In the genomic region with DNA sequence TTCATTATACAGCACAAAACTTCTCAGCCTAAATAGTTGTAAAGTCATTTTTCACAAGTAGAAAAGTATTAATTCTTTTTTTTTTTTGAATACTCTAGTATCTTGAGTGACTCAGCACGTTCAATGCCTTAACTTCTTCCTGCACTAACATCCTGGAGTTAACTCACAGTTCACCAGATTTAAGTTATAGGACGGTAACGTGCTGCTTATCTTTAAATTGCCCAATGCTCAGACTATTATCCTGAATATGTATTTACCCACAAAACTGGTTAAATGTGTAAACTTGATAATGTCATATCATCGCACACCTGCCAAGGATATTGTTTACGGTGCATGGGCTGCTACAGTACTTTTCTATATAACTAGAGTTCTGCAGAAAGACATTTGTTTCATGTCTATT, we compare ENCODE assay signal across 19 mouse cellular contexts.
DNase-seq lines count a peak whose midpoint lies in the region; ATAC-seq and TF ChIP-seq lines count a peak whose summit lies in the region.
"Had no signal": no experiment of that assay in that cellular context is flagged by ENCODE, and none has a peak within 500 bp of the region (broad histone marks: within the 10 kb centered on the region; RNA-seq: fewer than 3 reads in every experiment).

No protein-coding gene starts in this region.

- H3K4me2 ChIP-seq in liver, embryonic 13.5 days: no peak overlapping the region
- no peak overlapping the region for H3K4me2 ChIP-seq in liver, embryonic 11.5 days
- no peak overlapping the region for H3K4me2 ChIP-seq in kidney, embryonic 15.5 days
- H3K4me2 ChIP-seq: embryonic facial prominence, embryonic 13.5 days; embryonic facial prominence, embryonic 15.5 days; forebrain, embryonic 13.5 days; forebrain, embryonic 15.5 days had no signal

- ATAC-seq in liver, embryonic 13.5 days (ENCODE audit: low read depth): 0 out of 2 replicates have a peak, but pooled peaks have one; percentile 18
- no peak; the same call in 1 of the 2 replicates for ATAC-seq in liver, embryonic 11.5 days (replicated peaks; ENCODE audit: low FRiP score)
- peak; percentile 58 for ATAC-seq in megakaryocyte progenitor cell, adult 5-6 weeks (replicated peaks; ENCODE audit: poor library complexity)
- ATAC-seq in erythroblast, adult 5-6 weeks (replicated peaks; ENCODE audit: low FRiP score, poor library complexity, severe bottlenecking): no peak
- ATAC-seq in kidney, embryonic 15.5 days (replicated peaks; ENCODE audit: low FRiP score): no peak

- H3K27me3 ChIP-seq in liver, embryonic 13.5 days: no peaks in the 10 kb centered on the region
- no peaks in the 10 kb centered on the region for H3K27me3 ChIP-seq in liver, embryonic 11.5 days (replicated peaks; ENCODE audit: control insufficient read depth, insufficient read depth, low read length)
- H3K27me3 ChIP-seq in MEL (ENCODE audit: control insufficient read depth in 1 of 2, insufficient read depth in 2 of 2, low read length in 2 of 2): no peaks in the 10 kb centered on the region
- H3K27me3 ChIP-seq in kidney, embryonic 15.5 days: no peaks in the 10 kb centered on the region
- H3K27me3 ChIP-seq: embryonic facial prominence, embryonic 13.5 days; embryonic facial prominence, embryonic 15.5 days; forebrain, embryonic 13.5 days; forebrain, embryonic 15.5 days had no signal

- H3K4me3 ChIP-seq in liver, embryonic 13.5 days (replicated peaks): no peak overlapping the region
- no peak overlapping the region for H3K4me3 ChIP-seq in liver, embryonic 11.5 days (ENCODE audit: low read depth, low read length)
- no peak overlapping the region for H3K4me3 ChIP-seq in MEL (ENCODE audit: control insufficient read depth in 1 of 2, insufficient read depth in 1 of 2, low read depth in 2 of 2, low read length in 2 of 2)
- no peak overlapping the region for H3K4me3 ChIP-seq in kidney, embryonic 15.5 days (replicated peaks)
- H3K4me3 ChIP-seq: embryonic facial prominence, embryonic 13.5 days; embryonic facial prominence, embryonic 15.5 days; forebrain, embryonic 13.5 days; forebrain, embryonic 15.5 days had no signal

- TF ChIP-seq EP300 in MEL (IDR thresholded peaks at IDR 0.05; ENCODE audit: low read depth in 1 of 2, low read length in 2 of 2): peak; percentile 94 to 95

- no peak for DNase-seq in liver, embryonic 13.5 days
- no peak for DNase-seq in liver, embryonic 11.5 days (ENCODE audit: low spot score)
- DNase-seq in 416B (ENCODE audit: low read depth) (peak; percentile 72), MEL (ENCODE audit: low read depth, low spot score) (peak; percentile 71)
- DNase-seq in gastrocnemius, adult 18-20 months (ENCODE audit: low spot score): no peak
- DNase-seq: adrenal gland, adult 2 months; cerebellum, adult 11 months; cerebellum, adult 18-20 months; cerebellum, adult 8-10 months; cerebellum, adult 9-11 months; cerebellum, postnatal 36 days had no signal

- no peak for TF ChIP-seq CTCF in MEL (IDR thresholded peaks at IDR 0.05 in 2 of 3, conservative IDR thresholded peaks at IDR 0.05 in 1 of 3; ENCODE audit: control insufficient read depth in 1 of 3, insufficient read depth in 1 of 3, low read depth in 2 of 3, low read length in 3 of 3, poor library complexity in 1 of 3, severe bottlenecking in 1 of 3)

- no peak for TF ChIP-seq RAD21 in MEL (IDR thresholded peaks at IDR 0.05; ENCODE audit: low read depth, low read length)

- H3K4me1 ChIP-seq in liver, embryonic 13.5 days (replicated peaks): no peaks in the 10 kb centered on the region
- H3K4me1 ChIP-seq in liver, embryonic 11.5 days (replicated peaks; ENCODE audit: control insufficient read depth, insufficient read depth, low read length): no peaks in the 10 kb centered on the region
- peaks cover 15 to 18% of the 10 kb centered on the region in 2 experiments for H3K4me1 ChIP-seq in MEL (ENCODE audit: control insufficient read depth in 1 of 2, insufficient read depth in 2 of 2, low read length in 2 of 2)
- H3K4me1 ChIP-seq in kidney, embryonic 15.5 days: no peaks in the 10 kb centered on the region
- H3K4me1 ChIP-seq: embryonic facial prominence, embryonic 13.5 days; embryonic facial prominence, embryonic 15.5 days; forebrain, embryonic 13.5 days; forebrain, embryonic 15.5 days had no signal

- H3K9me3 ChIP-seq in liver, embryonic 13.5 days (replicated peaks): no peaks in the 10 kb centered on the region
- H3K9me3 ChIP-seq in liver, embryonic 11.5 days (ENCODE audit: control insufficient read depth, low read length): no peaks in the 10 kb centered on the region
- H3K9me3 ChIP-seq in MEL (replicated peaks; ENCODE audit: insufficient read depth, low read length): no peaks in the 10 kb centered on the region
- H3K9me3 ChIP-seq in kidney, embryonic 15.5 days (replicated peaks): no peaks in the 10 kb centered on the region
- H3K9me3 ChIP-seq: embryonic facial prominence, embryonic 13.5 days; embryonic facial prominence, embryonic 15.5 days; forebrain, embryonic 13.5 days; forebrain, embryonic 15.5 days had no signal

- TF ChIP-seq POLR2A in MEL (IDR thresholded peaks at IDR 0.05; ENCODE audit: control insufficient read depth in 1 of 2, insufficient read depth in 1 of 2, low read depth in 1 of 2, low read length in 2 of 2, poor library complexity in 1 of 2): no peak

- H3K36me3 ChIP-seq in liver, embryonic 13.5 days: no peaks in the 10 kb centered on the region
- H3K36me3 ChIP-seq in liver, embryonic 11.5 days (ENCODE audit: control insufficient read depth, insufficient read depth, low read length): no peaks in the 10 kb centered on the region
- peaks cover 0 to 38% of the 10 kb centered on the region in 2 experiments; a peak in 2 of 4 replicates for H3K36me3 ChIP-seq in MEL (ENCODE audit: control insufficient read depth in 1 of 2, insufficient read depth in 2 of 2, low read length in 2 of 2)
- no peaks in the 10 kb centered on the region for H3K36me3 ChIP-seq in kidney, embryonic 15.5 days
- H3K36me3 ChIP-seq: embryonic facial prominence, embryonic 13.5 days; embryonic facial prominence, embryonic 15.5 days; forebrain, embryonic 15.5 days had no signal

- WGBS in liver, embryonic 13.5 days (ENCODE audit: insufficient replicate concordance): 33% methylated on average over 5 of the region's 5 CpGs
- WGBS in liver, embryonic 11.5 days: 71% methylated on average over 5 of the region's 5 CpGs
- WGBS in kidney, embryonic 15.5 days: 86% methylated on average over 5 of the region's 5 CpGs

- H3K9ac ChIP-seq in liver, embryonic 13.5 days: no peak overlapping the region
- no peak overlapping the region for H3K9ac ChIP-seq in liver, embryonic 11.5 days (ENCODE audit: low read depth, low read length)
- H3K9ac ChIP-seq in MEL (ENCODE audit: control insufficient read depth, low read depth, low read length, poor library complexity, severe bottlenecking): no peak overlapping the region
- H3K9ac ChIP-seq in kidney, embryonic 15.5 days: no peak overlapping the region
- H3K9ac ChIP-seq: embryonic facial prominence, embryonic 13.5 days; embryonic facial prominence, embryonic 15.5 days; forebrain, embryonic 13.5 days; forebrain, embryonic 15.5 days; forebrain, postnatal 0 days had no signal

- no peaks in the 10 kb centered on the region for H3K79me2 ChIP-seq in MEL (ENCODE audit: control insufficient read depth, insufficient read depth, low read length, poor library complexity)

- H3K27ac ChIP-seq in liver, embryonic 13.5 days: no peak overlapping the region
- no peak overlapping the region for H3K27ac ChIP-seq in liver, embryonic 11.5 days (ENCODE audit: low read depth, low read length)
- H3K27ac ChIP-seq in MEL (ENCODE audit: control insufficient read depth, low read depth, low read length): no peak overlapping the region
- no peak overlapping the region for H3K27ac ChIP-seq in kidney, embryonic 15.5 days
- H3K27ac ChIP-seq: embryonic facial prominence, embryonic 13.5 days; embryonic facial prominence, embryonic 15.5 days; forebrain, embryonic 13.5 days; forebrain, embryonic 15.5 days had no signal

TF ChIP-seq in MEL, 35 proteins besides CTCF, POLR2A, EP300 and RAD21 (continues in another document):
- TF ChIP-seq GATA1 (IDR thresholded peaks at IDR 0.05; ENCODE audit: low read depth, low read length): peak; percentile 87
- no peak for TF ChIP-seq NELFE (IDR thresholded peaks at IDR 0.05; ENCODE audit: low read depth, low read length)
- TF ChIP-seq ZKSCAN1 (IDR thresholded peaks at IDR 0.05; ENCODE audit: low read depth, low read length): no peak
- TF ChIP-seq ZC3H11A (IDR thresholded peaks at IDR 0.05; ENCODE audit: low read depth, low read length): no peak
- TF ChIP-seq CHD1 (IDR thresholded peaks at IDR 0.05; ENCODE audit: low read depth, low read length): no peak
- TF ChIP-seq TBP (IDR thresholded peaks at IDR 0.05; ENCODE audit: low read depth, low read length): no peak
- TF ChIP-seq NRF1 (IDR thresholded peaks at IDR 0.05; ENCODE audit: insufficient read depth, low read depth, low read length, poor library complexity, severe bottlenecking): no peak
- TF ChIP-seq ETS1 (IDR thresholded peaks at IDR 0.05; ENCODE audit: low read depth, low read length): peak; percentile 68
- peak; percentile 60 for TF ChIP-seq GABPA (IDR thresholded peaks at IDR 0.05; ENCODE audit: low read depth, low read length)
- TF ChIP-seq ZMIZ1 (IDR thresholded peaks at IDR 0.05; ENCODE audit: low read depth, low read length): no peak
- TF ChIP-seq MAZ (IDR thresholded peaks at IDR 0.05; ENCODE audit: low read depth, low read length): no peak
- peak; percentile 88 for TF ChIP-seq ZNF384 (IDR thresholded peaks at IDR 0.05; ENCODE audit: low read depth, low read length)
- no peak for TF ChIP-seq CHD2 (IDR thresholded peaks at IDR 0.05; ENCODE audit: low read length)
- peak; percentile 87 for TF ChIP-seq BHLHE40 (IDR thresholded peaks at IDR 0.05; ENCODE audit: borderline replicate concordance, low read depth, low read length)
- peak; percentile 65 for TF ChIP-seq TAL1 (IDR thresholded peaks at IDR 0.05; ENCODE audit: low read length)
- TF ChIP-seq HCFC1 (IDR thresholded peaks at IDR 0.05; ENCODE audit: low read depth, low read length): no peak
- TF ChIP-seq SMC3 (IDR thresholded peaks at IDR 0.05; ENCODE audit: low read depth, low read length): no peak
- no peak for TF ChIP-seq USF2 (IDR thresholded peaks at IDR 0.05; ENCODE audit: borderline replicate concordance in 1 of 2, insufficient read depth in 1 of 2, low read depth in 1 of 2, low read length in 2 of 2)
- TF ChIP-seq MAX (IDR thresholded peaks at IDR 0.05; ENCODE audit: low read length): peak; percentile 25; the same call in 1 of the 2 replicates
- peak; percentile 88 for TF ChIP-seq TCF12 (IDR thresholded peaks at IDR 0.05; ENCODE audit: low read depth, low read length)
- peak; percentile 53; the same call in 1 of the 2 replicates for TF ChIP-seq MAFK (IDR thresholded peaks at IDR 0.05; ENCODE audit: borderline replicate concordance, low read depth, low read length)
- no peak for TF ChIP-seq JUND (IDR thresholded peaks at IDR 0.05; ENCODE audit: low read depth, low read length)
- no peak for TF ChIP-seq ELF1 (IDR thresholded peaks at IDR 0.05; ENCODE audit: low read depth, low read length)
- TF ChIP-seq POLR2AphosphoS2 (IDR thresholded peaks at IDR 0.05; ENCODE audit: low read length): no peak

Comparison
In these comparisons a context has a peak if more than half of its experiments do, and no peak if none do; other contexts are left out.
1. ATAC-seq: peak in liver, embryonic 13.5 days (single experiment) and megakaryocyte progenitor cell, adult 5-6 weeks (single experiment); none in liver, embryonic 11.5 days (single experiment), erythroblast, adult 5-6 weeks (single experiment) and kidney, embryonic 15.5 days (single experiment).
2. DNase-seq: peak in 416B (single experiment) and MEL (single experiment); none in liver, embryonic 13.5 days (single experiment), liver, embryonic 11.5 days (single experiment) and gastrocnemius, adult 18-20 months (single experiment).